Mouse (Mus musculus) ES-E14 (cell line): Measurements from ENCODE around the gene Itpr2. TPM values are rescaled to one million over a fixed set of nuclear protein-coding genes. Genes with fewer than 3 reads are reported as not detected.

ENCODE experiments used
- DNase-seq: peaks from one replicate; pipeline ENCODE4 v3.0.0-alpha.2; 2013; ENCODE audit warnings: low read depth, low spot score
- H3K27ac ChIP-seq: 2 replicates; pipeline ENCODE4 v1.5.1; 2012; ENCODE audit warnings: low read depth, mild to moderate bottlenecking, low read length, moderate library complexity, mixed read lengths; ENCODE audit not compliant: poor library complexity, insufficient read depth, severe bottlenecking
- H3K36me3 ChIP-seq: 2 replicates; pipeline ENCODE4 v1.6.1; 2012; ENCODE audit warnings: mild to moderate bottlenecking, low read length, moderate library complexity, mixed read lengths; ENCODE audit not compliant: control insufficient read depth, poor library complexity, insufficient read depth, severe bottlenecking
- H3K4me1 ChIP-seq, 2 experiments: fragments of 150-350 bp in 1 of 2; sonication (generic) in 1 of 2; 2 replicates each; pipeline ENCODE4 v1.6.1; 2012; ENCODE audit warnings: low read length in 2 of 2, mild to moderate bottlenecking in 1 of 2, mixed read lengths in 1 of 2; ENCODE audit not compliant: control insufficient read depth in 2 of 2, insufficient read depth in 2 of 2, poor library complexity in 1 of 2
- H3K4me3 ChIP-seq, 2 experiments: fragments of 150-350 bp in 1 of 2; sonication (generic) in 1 of 2; 2 replicates each; pipeline ENCODE4 v1.5.1; 2012; ENCODE audit warnings: low read length in 2 of 2, low read depth in 1 of 2, mild to moderate bottlenecking in 1 of 2, mixed read lengths in 1 of 2; ENCODE audit not compliant: insufficient read depth in 1 of 2, poor library complexity in 1 of 2, severe bottlenecking in 1 of 2
- H3K9ac ChIP-seq: 2 replicates; pipeline ENCODE4 v1.6.1; 2012; ENCODE audit warnings: low read depth, mild to moderate bottlenecking, low read length, mixed read lengths; ENCODE audit not compliant: poor library complexity, insufficient read depth, severe bottlenecking
- H3K9me3 ChIP-seq: fragments of 150-350 bp; sonication (generic); 2 replicates; pipeline ENCODE4 v1.6.1; 2012; ENCODE audit warnings: low read depth, mild to moderate bottlenecking, low read length; ENCODE audit not compliant: control insufficient read depth, insufficient read depth
- CHD2 ChIP-seq: IDR thresholded peaks from 2 replicates; pipeline ENCODE4 v1.6.1; 2014; ENCODE audit warnings: mild to moderate bottlenecking, low read depth, low read length, inconsistent platforms
- HCFC1 ChIP-seq: IDR thresholded peaks from 2 replicates; pipeline ENCODE4 v1.6.1; 2012; ENCODE audit warnings: low read length, inconsistent platforms, borderline replicate concordance; ENCODE audit not compliant: insufficient read depth
- MAFK ChIP-seq: IDR thresholded peaks from 2 replicates; pipeline ENCODE4 v1.6.1; 2014; ENCODE audit warnings: mild to moderate bottlenecking, low read depth, low read length, inconsistent platforms; ENCODE audit not compliant: insufficient read depth
- ZC3H11A ChIP-seq: IDR thresholded peaks from 2 replicates; pipeline ENCODE4 v1.6.1; 2012; ENCODE audit warnings: low read depth, mild to moderate bottlenecking, inconsistent platforms, low read length, borderline replicate concordance
- ZNF384 ChIP-seq: IDR thresholded peaks from 2 replicates; pipeline ENCODE4 v1.6.1; 2012; ENCODE audit warnings: low read depth, low read length, inconsistent platforms
- in situ Hi-C, 2 experiments: fragments of 600-800 bp; cut with MboI; formaldehyde crosslinking; loops; one replicate each; pipeline ENCODE4 v1.15.1; 2025; ENCODE audit warnings: low sequenced_read_pairs in 2 of 2, inconsistent platforms in 1 of 2; ENCODE audit not compliant: unreplicated experiment in 2 of 2
- total RNA-seq: library from RNA; depleted of rRNA; stranded (reverse); fragments of 300-350 nt; gene quantifications from 2 replicates; pipeline ENCODE4 v1.2.3, GENCODE M21; 2012

Itpr2 gene
- total RNA-seq, 1 experiment = 1.5 TPM

- H3K4me1 ChIP-seq = no peaks in the 10 kb centered on the region
- in situ Hi-C loops = no loop called here
- H3K27ac ChIP-seq = no peak overlapping the region
- no peak overlapping the region for H3K4me3 ChIP-seq
- TF ChIP-seq ZNF384 = no peak
- no peak for TF ChIP-seq MAFK
- TF ChIP-seq HCFC1 = no peak
- no peak for TF ChIP-seq ZC3H11A
- no peak for TF ChIP-seq CHD2
- H3K9ac ChIP-seq = no peak overlapping the region
- no peaks in the 10 kb centered on the region for H3K36me3 ChIP-seq
- H3K9me3 ChIP-seq = no peaks in the 10 kb centered on the region
- no peak for DNase-seq
Measured at GRCm38 (mm10) chr6:146305995-146306394, 196.0 kb downstream of the Itpr2 start.

GRCm38 (mm10) chr6:146304088-146304487 lies 197.9 kb downstream of the Itpr2 start:
- no peaks in the 10 kb centered on the region for H3K4me1 ChIP-seq
- H3K9me3 ChIP-seq = no peaks in the 10 kb centered on the region
- in situ Hi-C loops = no loop called here
- no peak for TF ChIP-seq ZNF384
- no peak for TF ChIP-seq HCFC1
- no peak overlapping the region for H3K9ac ChIP-seq
- no peak for DNase-seq
- H3K27ac ChIP-seq = no peak overlapping the region
- no peak overlapping the region for H3K4me3 ChIP-seq
- H3K36me3 ChIP-seq = no peaks in the 10 kb centered on the region

GRCm38 (mm10) chr6:146303336-146303735 lies 198.7 kb downstream of the Itpr2 start:
- no peak for DNase-seq
- in situ Hi-C loops = no loop called here
- Histone ChIP-seq H3K9me3 (no peaks in the 10 kb centered on the region), H3K36me3 (no peaks in the 10 kb centered on the region), H3K4me1 (no peaks in the 10 kb centered on the region), H3K9ac (no peak overlapping the region), H3K27ac (no peak overlapping the region), H3K4me3 (no peak overlapping the region)
- TF ChIP-seq MAFK (no peak), ZNF384 (no peak), CHD2 (no peak), ZC3H11A (no peak), HCFC1 (no peak)

- in situ Hi-C loops = no loop called here
- TF ChIP-seq ZC3H11A = no peak
- TF ChIP-seq CHD2 = no peak
- TF ChIP-seq ZNF384 = no peak
- no peak for TF ChIP-seq HCFC1
- no peak for TF ChIP-seq MAFK
- no peak overlapping the region for H3K4me3 ChIP-seq
- no peak for DNase-seq
- no peaks in the 10 kb centered on the region for H3K4me1 ChIP-seq
- H3K27ac ChIP-seq = no peak overlapping the region
- no peak overlapping the region for H3K9ac ChIP-seq
- no peaks in the 10 kb centered on the region for H3K9me3 ChIP-seq
- no peaks in the 10 kb centered on the region for H3K36me3 ChIP-seq
Measured at GRCm38 (mm10) chr6:146302574-146303130, 199.4 kb downstream of the Itpr2 start.

- Histone ChIP-seq H3K27ac (no peak overlapping the region), H3K36me3 (no peaks in the 10 kb centered on the region), H3K9ac (no peak overlapping the region), H3K4me1 (no peaks in the 10 kb centered on the region), H3K9me3 (no peaks in the 10 kb centered on the region), H3K4me3 (no peak overlapping the region)
- DNase-seq = no peak
- TF ChIP-seq HCFC1 (no peak), ZC3H11A (no peak), MAFK (no peak), CHD2 (no peak), ZNF384 (no peak)
- in situ Hi-C loops = no loop called here
Measured at GRCm38 (mm10) chr6:146302101-146302500, 199.9 kb downstream of the Itpr2 start.
